Mouse (Mus musculus) thymus, postnatal 14 days (tissue): Measurements from ENCODE around the gene 1700019A02Rik.

Source experiments
- DNase-seq: peaks from one replicate; pipeline ENCODE4 v3.0.0; 2021

1700019A02Rik gene

DNA sequence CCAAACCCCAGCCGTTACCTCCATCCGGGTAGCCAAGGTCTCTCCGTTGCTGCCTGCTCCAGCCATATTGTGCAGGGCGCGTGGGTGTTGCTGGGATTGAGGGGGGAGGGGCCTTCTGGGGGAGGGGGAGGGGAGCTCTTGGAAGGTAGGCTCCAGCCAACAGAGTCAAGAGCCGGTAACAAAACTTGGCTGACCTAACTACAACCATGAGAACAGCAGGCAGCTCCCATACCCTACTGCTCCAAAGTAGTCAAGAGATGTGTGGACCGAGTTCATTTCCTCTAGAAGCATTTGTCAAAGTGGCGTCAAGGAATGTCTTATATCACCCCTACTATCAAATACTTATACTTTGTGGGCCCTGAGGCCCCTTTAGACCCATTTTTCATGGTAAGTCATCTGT is at the start of gene 1700019A02Rik:
1700019A02Rik (minus strand) TSS at position 101 of the 400 bp plus-strand sequence.
- DNase-seq: no peak

DNA sequence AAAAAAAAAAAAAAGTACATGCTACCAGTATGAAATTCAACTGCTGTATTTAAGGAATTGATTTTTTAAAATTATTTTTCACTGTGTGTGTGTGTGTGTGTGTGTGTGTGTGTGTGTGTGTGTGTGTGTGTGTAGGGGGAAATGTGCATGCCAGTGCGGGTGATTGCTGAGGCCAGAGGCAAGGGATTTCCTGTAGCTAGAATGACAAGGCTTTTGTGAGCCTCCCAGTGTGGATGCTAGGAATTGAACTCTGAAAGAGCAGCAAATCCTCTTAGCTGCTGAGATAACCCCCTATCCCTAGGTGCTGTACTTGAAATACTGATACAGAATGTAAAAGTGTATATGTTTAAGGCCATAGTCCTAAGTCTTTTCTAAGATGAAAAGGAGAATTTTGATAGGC is 38.6 kb upstream of the 1700019A02Rik start:
- no peak for DNase-seq

DNA sequence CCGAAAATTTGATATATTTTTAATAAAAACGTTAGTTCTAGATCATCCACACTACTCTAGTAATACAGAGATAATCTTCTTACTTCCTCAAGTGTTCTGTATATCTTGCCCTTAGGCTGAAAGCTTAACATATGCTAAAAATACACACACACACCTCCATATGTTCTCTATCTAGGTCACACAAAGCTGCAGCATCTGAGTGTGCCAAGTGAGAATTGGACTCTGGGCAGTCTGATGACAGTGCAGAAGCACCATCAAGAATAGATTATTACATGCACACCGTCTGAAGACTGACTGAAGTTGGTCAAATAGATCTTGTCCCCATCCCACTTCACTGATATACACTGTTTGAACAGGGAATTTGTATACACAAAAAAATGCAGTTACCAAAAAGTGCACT is 38.2 kb upstream of the 1700019A02Rik start:
- no peak for DNase-seq

DNA sequence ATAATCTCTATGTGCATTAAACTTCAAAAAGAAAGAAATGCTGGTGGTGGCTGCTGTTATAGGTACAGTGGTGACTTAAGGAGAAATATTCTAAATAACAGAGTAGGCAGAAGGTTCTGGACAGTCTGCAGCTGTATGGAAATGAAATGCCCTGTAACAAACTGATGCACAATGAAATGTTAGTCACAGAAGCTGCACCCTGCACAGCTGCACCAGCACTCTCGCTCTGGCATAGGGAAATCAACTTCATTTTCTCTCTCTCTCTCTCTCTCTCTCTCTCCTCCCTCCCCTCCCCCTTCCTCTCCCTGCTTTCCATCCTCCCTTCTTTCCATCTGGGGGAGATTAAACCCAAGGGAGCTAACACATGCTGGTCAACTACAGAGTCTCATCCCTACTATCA is 37.3 kb upstream of the 1700019A02Rik start:
- no peak for DNase-seq

DNA sequence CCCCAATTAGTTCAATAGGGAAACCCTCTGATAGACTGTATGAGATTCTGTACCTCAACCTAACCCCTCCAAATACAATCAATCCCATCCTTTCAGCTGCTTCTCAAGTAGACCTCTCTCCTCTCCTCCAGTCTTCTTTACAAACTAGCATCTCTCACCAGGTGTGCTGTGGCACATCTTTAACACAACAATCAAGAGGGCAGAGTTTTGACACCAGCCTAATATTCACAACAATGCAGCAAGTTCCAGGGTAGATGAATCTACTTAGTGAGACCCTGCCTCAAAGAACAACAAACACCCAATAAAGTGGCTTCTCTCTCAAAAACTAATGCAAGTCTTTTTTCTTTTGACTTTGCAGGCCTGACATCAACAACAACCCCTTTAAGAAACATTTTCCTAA is 22.7 kb upstream of the 1700019A02Rik start:
- DNase-seq: no peak

DNA sequence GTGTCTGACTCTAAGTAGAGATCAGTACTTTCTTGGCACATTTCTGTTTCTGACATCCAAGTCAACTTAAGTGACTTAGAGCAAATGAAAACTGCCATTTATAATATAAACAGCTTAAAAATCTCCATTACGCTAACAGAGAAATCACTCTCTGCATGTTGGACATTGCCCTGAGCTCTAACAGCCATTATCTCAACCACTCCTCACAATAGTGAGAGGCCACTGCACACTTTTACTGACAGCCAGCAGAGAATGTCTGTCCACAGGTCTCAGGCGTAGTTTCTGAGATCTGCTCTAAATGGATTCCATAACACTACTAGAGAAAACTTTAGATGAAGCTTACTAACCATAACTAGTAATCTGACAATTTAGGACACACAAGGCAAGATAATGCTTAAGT is 16.5 kb upstream of the 1700019A02Rik start:
- no peak for DNase-seq

DNA sequence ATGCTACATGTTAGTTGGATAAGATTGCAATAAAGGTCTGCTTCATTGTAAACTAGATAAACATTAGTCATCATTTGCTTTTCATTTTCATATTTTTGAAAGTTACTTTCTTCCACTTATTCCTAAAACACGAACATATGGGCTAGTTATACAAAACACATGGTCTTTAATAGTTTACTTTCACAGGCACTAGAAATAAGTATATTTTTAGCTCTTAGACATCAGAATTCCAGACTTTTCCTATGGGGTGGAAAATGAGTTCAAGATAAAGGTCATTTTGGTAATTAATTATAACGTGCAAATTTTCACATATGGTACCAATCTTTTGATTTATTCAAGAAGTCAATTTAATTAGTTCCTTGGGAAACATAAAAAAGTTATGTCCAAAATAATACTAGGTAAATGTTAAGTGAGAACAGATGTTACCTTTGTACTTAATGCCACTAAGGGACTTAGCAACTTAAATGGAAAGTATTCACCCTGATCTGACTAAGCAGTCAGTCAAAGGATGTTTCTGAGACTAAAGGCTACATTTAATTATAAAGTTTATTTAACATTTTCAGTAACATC is 14.3 kb upstream of the 1700019A02Rik start:
- no peak for DNase-seq

DNA sequence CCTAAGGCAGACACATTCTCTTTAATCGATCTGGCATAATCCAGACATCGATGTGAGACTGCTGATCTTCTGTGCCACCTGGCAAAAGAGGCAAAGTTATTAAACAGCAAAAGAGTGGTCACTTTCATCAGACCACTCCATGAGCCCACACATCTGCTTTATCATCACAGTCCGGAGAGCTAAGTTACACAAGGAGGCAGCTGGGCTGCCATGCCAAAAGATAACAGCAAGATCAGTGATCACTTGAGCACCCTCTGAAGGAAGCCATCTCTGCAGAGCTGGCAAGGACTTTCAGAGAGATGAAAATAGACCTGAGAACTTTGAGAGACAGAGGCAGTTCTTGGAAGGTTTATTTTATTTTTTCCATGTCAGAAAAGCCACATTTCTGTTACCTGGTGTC is 7.1 kb upstream of the 1700019A02Rik start:
- no peak for DNase-seq

DNA sequence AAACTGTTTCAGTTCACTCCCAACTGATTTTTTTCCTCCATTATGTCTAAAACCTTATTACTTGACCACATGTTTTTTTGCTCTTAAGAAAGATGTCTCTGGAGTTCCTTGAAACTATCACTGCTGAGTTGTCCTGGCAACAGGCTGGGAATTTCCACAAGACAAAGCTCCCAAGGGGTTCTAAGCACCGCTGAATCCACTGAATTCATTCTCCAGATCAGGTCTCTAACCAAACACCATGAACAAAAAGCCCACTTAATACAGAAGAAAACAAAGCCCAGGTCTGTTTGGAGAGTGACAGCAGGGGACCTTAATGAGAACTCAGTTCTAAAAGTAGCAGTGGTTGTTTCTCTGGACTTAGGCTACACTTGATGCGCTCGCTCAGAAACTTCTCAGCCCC is 3.8 kb upstream of the 1700019A02Rik start:
- DNase-seq: no peak

DNA sequence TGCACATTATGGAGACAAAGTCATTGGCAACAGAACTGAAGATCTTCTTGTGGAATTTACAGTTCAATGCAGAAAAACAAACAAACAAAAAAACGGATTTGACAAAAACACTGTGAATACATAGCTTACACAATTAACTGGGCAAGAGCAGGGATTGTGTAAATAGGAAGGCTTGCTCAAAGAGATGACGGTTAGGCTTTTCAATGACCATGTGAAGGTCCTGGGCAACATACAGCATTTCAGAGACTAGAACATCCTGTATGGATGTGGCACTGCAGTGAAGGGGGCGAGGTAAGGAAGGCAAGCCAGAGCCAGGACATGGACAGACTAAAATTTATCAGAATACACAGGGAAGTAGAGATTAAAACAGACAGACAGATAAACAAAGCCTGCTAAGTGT is 2.2 kb upstream of the 1700019A02Rik start:
- no peak for DNase-seq

DNA sequence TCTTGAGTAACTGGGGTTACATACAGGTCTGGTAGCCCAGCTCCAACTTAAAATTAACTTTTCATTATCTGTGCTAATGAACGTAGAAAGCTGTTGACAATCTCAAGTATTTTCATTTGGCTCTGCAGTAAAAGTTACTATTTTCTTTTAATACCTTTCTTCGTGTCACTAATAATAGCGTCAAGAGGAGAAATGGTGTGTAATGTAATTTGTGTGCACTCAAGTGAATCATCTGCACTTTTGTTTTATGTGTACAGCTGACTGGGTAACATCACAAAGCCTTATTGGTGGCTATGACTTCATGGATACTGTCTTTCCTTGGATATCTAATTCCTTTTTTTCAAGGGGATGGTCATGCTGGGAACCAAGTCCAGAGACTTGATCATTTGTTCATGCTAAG is 1.1 kb downstream of the 1700019A02Rik start:
- DNase-seq: no peak

DNA sequence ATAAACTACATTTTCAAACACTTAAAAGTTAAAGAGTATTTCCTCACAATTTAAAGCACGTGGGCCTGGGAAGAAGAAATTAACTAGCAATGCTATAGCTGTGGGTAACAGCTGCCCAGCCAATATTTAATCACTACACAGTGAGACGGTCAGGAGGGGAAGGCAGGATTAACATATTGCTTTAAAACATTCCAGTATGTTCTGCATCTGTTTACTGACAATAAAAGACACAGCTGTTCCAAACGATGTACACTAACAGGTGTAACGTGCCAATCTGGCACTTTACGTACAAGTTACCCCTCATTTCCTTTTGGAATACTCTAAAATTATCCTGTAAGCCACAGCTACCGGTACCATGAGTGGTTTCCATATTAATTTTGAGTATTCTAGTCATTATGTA is 29.7 kb downstream of the 1700019A02Rik start:
- no peak for DNase-seq

DNA sequence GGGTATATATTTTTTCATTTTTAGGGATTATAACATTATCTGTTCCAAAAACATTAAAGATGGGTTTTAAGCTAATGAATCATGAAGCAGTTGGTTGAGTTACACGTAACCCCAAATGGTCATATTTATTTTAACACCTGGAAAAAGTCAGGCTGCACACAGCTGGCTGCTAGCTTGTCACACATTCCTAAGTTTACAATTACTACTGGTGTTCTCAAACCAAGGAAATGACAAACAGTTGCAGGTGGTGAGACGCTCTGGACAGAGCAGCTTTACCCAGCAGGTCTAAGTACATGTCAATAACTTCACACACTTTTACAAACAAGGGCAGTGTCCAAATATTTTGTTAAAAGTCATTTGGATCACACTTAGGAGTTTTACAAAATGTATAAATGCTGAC is 64.4 kb downstream of the 1700019A02Rik start:
- no peak for DNase-seq

DNA sequence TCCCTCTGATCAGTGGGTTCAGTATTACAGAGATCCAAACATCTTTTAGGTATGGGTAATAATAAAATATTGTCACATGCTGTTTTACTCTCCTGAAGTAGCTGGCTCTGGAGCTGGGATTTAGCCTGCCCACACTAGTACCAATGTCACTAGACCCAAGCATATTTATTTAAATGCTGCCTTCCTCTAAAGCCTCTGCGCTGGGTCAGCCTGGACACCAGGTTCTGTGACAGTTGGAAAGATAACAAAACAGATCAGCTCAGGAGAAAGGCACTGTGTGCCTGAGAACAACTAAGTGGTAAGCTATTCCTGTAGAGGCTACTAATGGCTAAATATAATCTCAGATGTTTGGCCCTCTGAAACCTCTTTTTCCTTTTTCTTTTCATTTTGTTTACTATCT is 76.9 kb downstream of the 1700019A02Rik start:
- no peak for DNase-seq
